Mouse (Mus musculus) heart, postnatal 0 days (tissue): ENCODE data around the gene Dpm3. TPM values are rescaled to one million over a fixed set of nuclear protein-coding genes. Genes with fewer than 3 reads are reported as not detected.
"Not testable (repeated sequence)": the region's sequence is repeated elsewhere in the genome, so short reads cannot be mapped to it uniquely, and the experiment has no call there.

Source experiments
- ATAC-seq: fragments of 200-750 bp; cut with Nextera tagmentation; 2 replicates; pipeline ENCODE4 v1.8.0; 2017; ENCODE audit warnings: low read depth, moderate number of reproducible peaks, moderate library complexity; ENCODE audit not compliant: insufficient read depth
- DNase-seq: peaks from one replicate; pipeline ENCODE4 v3.0.0-alpha.2; 2016; ENCODE audit warnings: low spot score
- H3K27ac ChIP-seq: fragments of 300-500 bp; sonication (generic); 2 replicates; pipeline ENCODE4 v1.5.1; 2014; ENCODE audit warnings: low read depth, mild to moderate bottlenecking
- H3K27me3 ChIP-seq: fragments of 300-500 bp; sonication (generic); 2 replicates; pipeline ENCODE4 v1.6.1; 2014; ENCODE audit warnings: low read length, mixed read lengths; ENCODE audit not compliant: control insufficient read depth, insufficient read depth
- H3K36me3 ChIP-seq: fragments of 300-500 bp; sonication (generic); replicated peaks from 2 replicates; pipeline ENCODE4 v1.6.1; 2014; ENCODE audit warnings: low read length, mixed read lengths; ENCODE audit not compliant: control insufficient read depth, insufficient read depth
- H3K4me1 ChIP-seq: fragments of 300-500 bp; sonication (generic); 2 replicates; pipeline ENCODE4 v1.6.1; 2014; ENCODE audit warnings: antibody characterized with exemption; ENCODE audit not compliant: control insufficient read depth, insufficient read depth
- H3K4me2 ChIP-seq: fragments of 300-500 bp; sonication (generic); 2 replicates; pipeline ENCODE4 v1.6.1; 2014; ENCODE audit warnings: low read depth, mild to moderate bottlenecking, low read length, moderate library complexity
- H3K4me3 ChIP-seq: fragments of 300-500 bp; sonication (generic); 2 replicates; pipeline ENCODE4 v1.5.1; 2014; ENCODE audit warnings: low read depth, low read length
- H3K9ac ChIP-seq: fragments of 300-500 bp; sonication (generic); replicated peaks from 2 replicates; pipeline ENCODE4 v1.6.1; 2014; ENCODE audit warnings: low read depth, low read length, mixed read lengths
- H3K9me3 ChIP-seq: fragments of 300-500 bp; sonication (generic); replicated peaks from 2 replicates; pipeline ENCODE4 v1.6.1; 2016; ENCODE audit warnings: low read length; ENCODE audit not compliant: control insufficient read depth
- CTCF ChIP-seq: IDR thresholded peaks from 2 replicates; pipeline ENCODE4 v1.5.1; 2016; ENCODE audit warnings: antibody characterized with exemption, control low read depth, low read depth
- EP300 ChIP-seq: IDR thresholded peaks from 2 replicates; pipeline ENCODE4 v1.6.1; 2016; ENCODE audit warnings: antibody characterized with exemption, low read depth
- WGBS: fragments of 180-500 bp; shearing (Covaris S2); extraction: QIAGEN DNeasy Blood & Tissue Kit; methylation state at CpG from one replicate; pipeline ENCODE4 v1.1.7; 2014; 5-methylcytosine and 5-hydroxymethylcytosine counted together
- polyA plus RNA-seq: library from polyadenylated mRNA; unstranded; fragments of >200 nt; fragmentation: Nextera tagmentation; extraction: Ambion mirVana; gene quantifications from 2 replicates; pipeline ENCODE4 v1.2.1, GENCODE M21; 2015
- total RNA-seq: library from RNA; depleted of rRNA; stranded (reverse); fragments of >200 nt; gene quantifications from 2 replicates; pipeline ENCODE4 v1.2.3, GENCODE M21; 2014; ENCODE audit warnings: low replicate concordance

Dpm3 gene
- total and polyA plus RNA-seq, 2 experiments from 2014 or later = 80.3 to 450 TPM

DNA sequence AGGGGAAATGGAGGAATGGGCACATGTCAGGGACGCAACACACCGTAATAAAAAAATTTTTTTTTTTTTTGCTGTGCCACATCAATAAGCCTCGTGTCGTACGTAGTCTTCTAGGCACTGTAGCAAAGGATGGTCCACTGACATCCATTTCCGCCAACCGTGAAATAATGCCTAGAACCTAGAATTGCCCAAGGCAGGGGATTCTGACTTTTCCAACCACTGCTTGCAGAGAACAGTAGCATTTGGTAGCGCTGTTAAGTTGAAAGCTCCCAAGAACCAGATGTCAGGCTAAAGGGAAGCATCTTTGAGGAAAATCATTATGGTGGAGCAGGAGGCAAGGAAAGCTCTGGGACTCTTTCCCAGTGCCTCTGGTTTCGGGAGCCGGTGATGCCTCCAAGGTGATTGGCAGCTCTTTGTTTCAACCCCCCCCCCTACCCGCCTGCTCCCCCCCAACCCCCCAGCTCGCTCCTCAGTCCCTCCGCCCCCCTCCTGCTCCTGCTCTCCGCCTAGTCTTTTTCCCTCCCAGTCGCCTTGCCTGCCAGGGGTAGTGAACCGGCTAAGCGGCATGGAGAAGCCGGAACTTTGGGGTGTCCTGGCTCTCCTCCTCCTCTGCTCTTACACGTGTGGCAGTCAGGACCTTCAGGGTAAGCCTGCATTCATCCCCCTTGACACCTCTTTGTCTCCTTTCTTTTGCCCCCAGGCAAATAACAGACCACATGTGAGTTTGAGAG is 44.3 kb upstream of the Dpm3 start, which contains the start of gene Thbs3:
Gene Thbs3 (plus strand): TSS at position 500 of the 731 bp plus-strand sequence.
- no peaks in the 10 kb centered on the region for H3K27me3 ChIP-seq
- H3K36me3 ChIP-seq = peaks cover 11% of the 10 kb centered on the region
- H3K9ac ChIP-seq = peak within 1 kb of the TSS; percentile 72
- no peaks in the 10 kb centered on the region for H3K9me3 ChIP-seq
- under 1% methylated on average over 18 of the region's 19 CpGs for WGBS
- DNase-seq = no peak
- H3K27ac ChIP-seq = peak within 1 kb of the TSS; percentile 95
- H3K4me1 ChIP-seq = peaks cover 11% of the 10 kb centered on the region
- peak within 1 kb of the TSS; percentile 92 for H3K4me2 ChIP-seq
- no peak for TF ChIP-seq CTCF
- no peak for TF ChIP-seq EP300
- H3K4me3 ChIP-seq = peak within 1 kb of the TSS; percentile 64
- ATAC-seq = no peak

DNA sequence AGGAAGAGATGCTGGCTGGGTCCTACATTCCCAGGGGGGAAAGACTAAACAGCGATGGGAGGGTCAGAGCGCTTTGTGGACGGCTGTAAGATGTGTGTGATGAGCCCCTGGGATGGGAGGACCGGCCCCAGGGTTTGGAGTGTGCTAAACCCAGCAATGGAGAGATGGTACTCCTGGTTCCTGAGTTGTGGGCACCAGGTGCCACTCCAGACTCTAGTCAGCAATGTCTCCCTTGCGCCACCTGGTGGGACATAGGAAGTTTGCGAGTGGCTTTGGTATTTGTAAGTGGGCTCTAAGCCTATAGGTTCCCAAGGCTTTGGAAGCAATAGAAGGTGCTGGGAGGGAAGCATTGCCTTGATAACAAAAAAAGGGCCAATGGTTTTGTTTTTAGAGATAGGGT is 43.3 kb upstream of the Dpm3 start:
- Histone ChIP-seq H3K9ac (no peak overlapping the region), H3K4me1 (peaks cover 11% of the 10 kb centered on the region), H3K36me3 (peaks cover 4% of the 10 kb centered on the region; the same call in 1 of the 2 replicates), H3K27me3 (no peaks in the 10 kb centered on the region), H3K4me2 (peak overlapping the region; percentile 92), H3K9me3 (no peaks in the 10 kb centered on the region), H3K4me3 (peak overlapping the region; percentile 64), H3K27ac (no peak overlapping the region)
- TF ChIP-seq EP300 (no peak), CTCF (peak; percentile 95)
- WGBS = 1% methylated on average over 6 of the region's 6 CpGs
- ATAC-seq = 0 out of 2 replicates have a peak, but pooled peaks have one; percentile 10
- DNase-seq = peak; percentile 76

DNA sequence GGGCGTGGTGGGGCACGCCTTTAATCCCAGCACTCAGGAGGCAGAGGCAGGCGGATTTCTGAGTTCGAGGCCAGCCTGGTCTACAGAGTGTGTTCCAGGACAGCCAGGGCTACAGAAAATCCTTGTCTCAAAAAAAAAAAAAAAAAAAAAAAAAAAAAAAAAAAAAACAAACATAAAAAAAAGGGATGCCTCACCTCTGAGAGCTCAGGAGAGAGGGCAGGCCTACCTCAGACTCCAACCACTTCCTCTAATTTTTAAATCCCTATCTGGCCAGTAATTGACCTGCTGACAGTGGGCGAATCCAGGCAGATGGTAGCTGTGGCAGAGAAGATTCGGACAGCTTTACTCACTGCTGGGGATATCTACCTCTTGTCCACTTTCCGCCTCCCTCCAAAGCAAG is 42.8 kb upstream of the Dpm3 start:
- not testable (repeated sequence) for DNase-seq, H3K27me3 ChIP-seq, ATAC-seq, H3K9ac ChIP-seq, H3K27ac ChIP-seq, H3K9me3 ChIP-seq, H3K4me3 ChIP-seq, H3K4me2 ChIP-seq, H3K36me3 ChIP-seq
- WGBS = 68% methylated on average over 7 of the region's 7 CpGs
- H3K4me1 ChIP-seq = peaks cover 11% of the 10 kb centered on the region

DNA sequence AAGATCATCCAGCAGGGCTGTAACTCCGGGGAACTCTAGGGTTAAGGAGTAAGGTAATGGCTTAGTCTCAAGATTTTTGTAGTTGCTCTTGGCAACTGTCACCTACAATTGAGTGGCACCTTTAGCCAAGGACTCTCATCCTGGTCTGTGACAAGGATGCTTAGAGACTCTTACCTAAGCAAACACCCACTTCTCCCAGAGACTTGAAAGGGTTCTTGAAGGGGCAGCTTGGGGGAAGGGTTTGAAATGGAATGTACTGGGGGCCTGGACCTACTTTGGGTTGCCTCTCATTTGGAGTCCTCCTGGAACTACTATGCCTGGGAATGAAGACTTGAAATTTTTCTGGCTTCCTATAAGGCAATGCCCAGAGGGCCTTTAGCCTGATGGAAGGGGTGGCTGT is 40.9 kb upstream of the Dpm3 start:
- H3K4me2 ChIP-seq = no peak overlapping the region
- 79% methylated on average over 1 of the region's 1 CpGs for WGBS
- H3K9me3 ChIP-seq = no peaks in the 10 kb centered on the region
- no peak overlapping the region for H3K9ac ChIP-seq
- ATAC-seq (no peak), DNase-seq (no peak)
- H3K27ac ChIP-seq = no peak overlapping the region
- no peak for TF ChIP-seq EP300
- TF ChIP-seq CTCF = no peak
- no peaks in the 10 kb centered on the region for H3K27me3 ChIP-seq
- no peaks in the 10 kb centered on the region for H3K36me3 ChIP-seq
- H3K4me3 ChIP-seq = no peak overlapping the region
- peaks cover 5% of the 10 kb centered on the region for H3K4me1 ChIP-seq

DNA sequence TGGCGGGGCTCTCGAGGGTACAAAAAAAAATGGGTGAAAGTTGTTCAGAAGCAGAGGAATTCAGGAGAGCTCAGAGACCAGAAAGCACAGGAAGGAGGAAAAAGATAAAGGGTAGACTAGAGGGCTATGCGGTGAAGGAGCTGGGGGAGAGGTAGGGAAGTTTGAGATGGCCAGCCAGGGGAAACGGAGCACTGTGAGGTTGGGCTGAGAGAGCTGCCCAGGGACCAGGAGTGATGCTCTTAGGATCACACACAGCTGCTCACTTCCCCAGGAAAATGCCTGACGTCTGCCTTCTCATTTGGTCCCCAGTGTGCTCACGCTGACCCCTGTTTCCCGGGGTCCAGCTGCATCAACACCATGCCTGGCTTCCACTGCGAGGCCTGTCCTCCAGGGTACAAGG is 39.6 kb upstream of the Dpm3 start:
- Histone ChIP-seq H3K27ac (no peak overlapping the region), H3K4me1 (0 out of 2 replicates have a peak, but pooled peaks cover 4% of the 10 kb centered on the region), H3K9ac (no peak overlapping the region), H3K4me3 (no peak overlapping the region), H3K27me3 (no peaks in the 10 kb centered on the region), H3K9me3 (no peaks in the 10 kb centered on the region), H3K36me3 (no peaks in the 10 kb centered on the region), H3K4me2 (no peak overlapping the region)
- ATAC-seq = no peak
- TF ChIP-seq EP300 = no peak
- no peak for TF ChIP-seq CTCF
- WGBS = 22% methylated on average over 8 of the region's 8 CpGs
- no peak for DNase-seq

DNA sequence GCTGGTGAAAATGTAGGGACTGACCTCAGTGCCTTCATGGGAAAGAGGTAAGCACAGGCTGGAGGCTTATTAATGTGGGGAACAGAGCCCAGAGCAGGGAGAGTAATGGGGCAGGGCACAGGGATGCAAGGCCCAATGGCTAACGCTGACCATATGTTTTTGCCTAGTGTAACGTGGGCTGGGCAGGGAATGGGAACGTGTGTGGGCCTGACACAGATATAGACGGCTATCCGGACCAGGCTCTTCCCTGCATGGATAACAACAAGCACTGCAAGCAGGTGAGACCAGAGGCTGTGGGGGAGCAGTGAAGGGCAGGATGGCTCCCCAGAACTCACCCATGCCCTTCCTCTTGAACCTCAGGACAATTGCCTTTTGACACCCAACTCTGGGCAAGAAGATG is 38.0 kb upstream of the Dpm3 start:
- no peak for DNase-seq
- H3K9ac ChIP-seq = no peak overlapping the region
- peaks cover 7% of the 10 kb centered on the region; the same call in 1 of the 2 replicates for H3K27me3 ChIP-seq
- H3K9me3 ChIP-seq = no peaks in the 10 kb centered on the region
- 72% methylated on average over 5 of the region's 5 CpGs for WGBS
- ATAC-seq = no peak
- no peaks in the 10 kb centered on the region for H3K36me3 ChIP-seq
- no peak overlapping the region for H3K4me3 ChIP-seq
- TF ChIP-seq CTCF (no peak), EP300 (no peak)
- no peak overlapping the region for H3K27ac ChIP-seq
- no peaks in the 10 kb centered on the region for H3K4me1 ChIP-seq
- H3K4me2 ChIP-seq = no peak overlapping the region
